Mouse (Mus musculus): ENCODE measurements around the gene Dnph1. TPM values are rescaled to one million over a fixed set of nuclear protein-coding genes. Genes with fewer than 3 reads are reported as not detected.

Gene Dnph1
- total and polyA plus RNA-seq, 2 experiments from 2014 or later, result 7.0 to 10.0 TPM

DNA sequence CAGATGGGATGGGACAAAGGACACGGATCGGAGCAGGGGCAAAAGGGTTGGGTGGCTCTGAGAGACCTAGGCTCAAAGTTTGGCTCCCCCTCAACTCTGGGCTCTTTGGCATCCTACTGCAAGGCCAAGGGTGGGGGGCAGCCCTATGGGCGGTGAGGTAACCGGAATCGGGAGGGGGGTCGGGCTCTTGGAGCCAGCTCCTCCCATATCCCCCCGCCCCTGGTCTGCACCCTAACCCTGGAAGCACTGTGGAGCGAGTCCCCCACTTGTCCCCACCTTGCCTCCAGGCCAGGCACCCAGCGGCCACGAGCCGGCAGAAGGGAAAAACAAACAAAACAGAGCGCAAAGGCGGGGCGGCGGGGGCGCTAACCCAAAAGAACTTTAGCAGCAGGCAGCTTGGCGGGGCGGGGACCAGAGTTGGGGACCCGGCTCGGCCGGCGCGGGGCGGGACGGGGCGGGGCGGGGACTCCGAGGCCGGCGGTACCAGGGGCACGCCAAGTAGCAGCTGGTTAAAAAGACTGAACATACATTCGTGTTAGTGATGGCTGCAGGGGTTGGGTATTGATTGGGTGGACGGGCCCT lies 41.3 kb upstream of the Dnph1 start:
- Histone ChIP-seq H3K4me1 (ENCODE audit: control insufficient read depth, insufficient read depth) (peaks cover 43% of the 10 kb centered on the region), H3K27ac (ENCODE audit: low read depth) (no peak overlapping the region), H3K36me3 (replicated peaks; ENCODE audit: control insufficient read depth, insufficient read depth, low read length) (no peaks in the 10 kb centered on the region), H3K27me3 (ENCODE audit: control insufficient read depth, insufficient read depth, low read length) (peaks cover 57% of the 10 kb centered on the region), H3K9ac (replicated peaks; ENCODE audit: low read depth, low read length) (peak overlapping the region; percentile 6; the same call in 1 of the 2 replicates), H3K4me3 (ENCODE audit: low read depth, low read length) (peak overlapping the region; percentile 38), H3K4me2 (ENCODE audit: low read depth, low read length) (peak overlapping the region; percentile 75), H3K9me3 (replicated peaks; ENCODE audit: control insufficient read depth, low read length) (no peaks in the 10 kb centered on the region)
- 0 out of 2 replicates have a peak, but pooled peaks have one; percentile 12 for ATAC-seq (ENCODE audit: insufficient read depth, low read depth)
- WGBS, result under 1% methylated on average over 33 of the region's 33 CpGs
- no peak for TF ChIP-seq CTCF (IDR thresholded peaks at IDR 0.05; ENCODE audit: low read depth)
- no peak for TF ChIP-seq EP300 (IDR thresholded peaks at IDR 0.05; ENCODE audit: low read depth)
- DNase-seq (ENCODE audit: low spot score), result no peak

DNA sequence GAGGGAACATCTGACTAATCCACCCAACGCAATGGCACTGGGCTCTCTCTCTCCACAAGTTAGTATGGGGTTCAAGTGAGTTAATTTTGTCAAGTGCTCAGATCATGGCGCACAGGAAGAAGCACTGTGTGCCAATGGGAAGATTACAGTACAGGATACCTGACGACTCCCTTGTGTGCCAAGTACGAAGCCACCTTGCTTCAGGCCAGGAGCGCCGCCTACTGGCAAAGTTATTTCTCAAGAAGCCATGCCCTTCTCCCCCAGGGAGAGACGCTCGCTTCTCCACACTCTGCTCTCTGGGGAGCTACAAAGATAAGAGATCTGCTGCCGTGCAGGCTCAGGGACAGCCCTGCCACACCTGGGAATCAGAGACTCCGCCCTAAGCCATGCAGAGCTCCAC lies 38.7 kb upstream of the Dnph1 start:
- WGBS, result 16% methylated on average over 10 of the region's 10 CpGs
- DNase-seq (ENCODE audit: low spot score) (no peak), ATAC-seq (ENCODE audit: insufficient read depth, low read depth) (no peak)
- Histone ChIP-seq H3K4me2 (ENCODE audit: low read depth, low read length) (no peak overlapping the region), H3K36me3 (replicated peaks; ENCODE audit: control insufficient read depth, insufficient read depth, low read length) (no peaks in the 10 kb centered on the region), H3K27ac (ENCODE audit: low read depth) (peak overlapping the region; percentile 77), H3K4me3 (ENCODE audit: low read depth, low read length) (no peak overlapping the region), H3K27me3 (ENCODE audit: control insufficient read depth, insufficient read depth, low read length) (peaks cover 61% of the 10 kb centered on the region), H3K9me3 (replicated peaks; ENCODE audit: control insufficient read depth, low read length) (no peaks in the 10 kb centered on the region), H3K4me1 (ENCODE audit: control insufficient read depth, insufficient read depth) (peaks cover 55% of the 10 kb centered on the region), H3K9ac (replicated peaks; ENCODE audit: low read depth, low read length) (no peak overlapping the region)
- TF ChIP-seq CTCF (IDR thresholded peaks at IDR 0.05; ENCODE audit: low read depth) (peak; percentile 38), EP300 (IDR thresholded peaks at IDR 0.05; ENCODE audit: low read depth) (no peak)

DNA sequence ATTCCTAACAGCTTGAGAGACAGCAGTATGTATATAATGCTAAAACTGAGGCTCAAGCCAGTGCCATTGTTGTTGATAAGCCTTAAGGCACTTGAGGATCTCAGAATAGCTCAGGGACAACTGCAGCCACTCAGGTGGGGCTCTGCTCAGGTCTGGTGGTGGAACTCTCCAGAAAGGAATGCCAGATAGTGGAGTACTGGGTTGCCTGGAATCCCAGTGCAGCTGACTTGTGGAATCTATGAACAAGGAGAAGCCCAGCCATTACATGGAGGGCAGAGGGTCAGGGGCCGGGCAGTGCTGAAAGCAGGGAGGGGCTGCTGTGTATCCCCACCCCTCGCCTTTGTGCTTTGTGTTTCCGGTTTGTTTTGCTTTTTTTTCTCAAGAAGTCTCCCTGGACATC lies 38.1 kb upstream of the Dnph1 start:
- H3K4me1 ChIP-seq (ENCODE audit: control insufficient read depth, insufficient read depth), result peaks cover 55% of the 10 kb centered on the region
- no peak overlapping the region for H3K9ac ChIP-seq (replicated peaks; ENCODE audit: low read depth, low read length)
- 17% methylated on average over 3 of the region's 3 CpGs for WGBS
- peak; percentile 84 for ATAC-seq (ENCODE audit: insufficient read depth, low read depth)
- H3K9me3 ChIP-seq (replicated peaks; ENCODE audit: control insufficient read depth, low read length), result no peaks in the 10 kb centered on the region
- no peaks in the 10 kb centered on the region for H3K36me3 ChIP-seq (replicated peaks; ENCODE audit: control insufficient read depth, insufficient read depth, low read length)
- TF ChIP-seq EP300 (IDR thresholded peaks at IDR 0.05; ENCODE audit: low read depth) (peak; percentile 65; the same call in 1 of the 2 replicates), CTCF (IDR thresholded peaks at IDR 0.05; ENCODE audit: low read depth) (no peak)
- no peak overlapping the region for H3K4me3 ChIP-seq (ENCODE audit: low read depth, low read length)
- H3K27me3 ChIP-seq (ENCODE audit: control insufficient read depth, insufficient read depth, low read length), result peaks cover 54% of the 10 kb centered on the region
- H3K27ac ChIP-seq (ENCODE audit: low read depth), result peak overlapping the region; percentile 77
- DNase-seq (ENCODE audit: low spot score), result peak; percentile 71
- no peak overlapping the region for H3K4me2 ChIP-seq (ENCODE audit: low read depth, low read length)

DNA sequence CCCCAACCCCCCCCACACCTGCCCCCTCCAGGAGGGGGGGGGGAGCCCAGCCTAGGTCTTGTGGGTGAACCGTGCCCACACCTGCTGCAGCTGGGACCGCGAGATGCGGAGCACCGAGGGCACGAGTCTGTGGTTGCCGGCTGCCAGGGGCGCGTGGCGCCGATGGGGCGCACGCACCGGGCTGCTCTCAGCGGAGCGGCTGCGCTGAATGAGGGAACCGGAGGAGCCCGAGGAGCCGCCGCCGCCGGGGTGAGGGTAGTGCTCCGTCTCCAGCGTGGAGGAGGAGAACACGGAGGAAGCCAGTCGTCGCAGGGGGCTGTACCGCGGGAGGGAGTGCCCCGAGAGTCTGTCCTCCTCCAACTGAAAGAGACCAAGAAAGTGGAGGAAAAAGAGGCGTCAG lies 35.8 kb upstream of the Dnph1 start:
- DNase-seq (ENCODE audit: low spot score) (no peak), ATAC-seq (ENCODE audit: insufficient read depth, low read depth) (no peak)
- H3K27ac ChIP-seq (ENCODE audit: low read depth), result no peak overlapping the region
- H3K9ac ChIP-seq (replicated peaks; ENCODE audit: low read depth, low read length), result peak overlapping the region; percentile 48
- peaks cover 36% of the 10 kb centered on the region for H3K4me1 ChIP-seq (ENCODE audit: control insufficient read depth, insufficient read depth)
- peak overlapping the region; percentile 68 for H3K4me2 ChIP-seq (ENCODE audit: low read depth, low read length)
- H3K4me3 ChIP-seq (ENCODE audit: low read depth, low read length), result peak overlapping the region; percentile 40
- no peaks in the 10 kb centered on the region for H3K9me3 ChIP-seq (replicated peaks; ENCODE audit: control insufficient read depth, low read length)
- 2% methylated on average over 28 of the region's 32 CpGs for WGBS
- TF ChIP-seq CTCF (IDR thresholded peaks at IDR 0.05; ENCODE audit: low read depth) (no peak), EP300 (IDR thresholded peaks at IDR 0.05; ENCODE audit: low read depth) (no peak)
- peaks cover 35% of the 10 kb centered on the region for H3K27me3 ChIP-seq (ENCODE audit: control insufficient read depth, insufficient read depth, low read length)
- no peaks in the 10 kb centered on the region for H3K36me3 ChIP-seq (replicated peaks; ENCODE audit: control insufficient read depth, insufficient read depth, low read length)

DNA sequence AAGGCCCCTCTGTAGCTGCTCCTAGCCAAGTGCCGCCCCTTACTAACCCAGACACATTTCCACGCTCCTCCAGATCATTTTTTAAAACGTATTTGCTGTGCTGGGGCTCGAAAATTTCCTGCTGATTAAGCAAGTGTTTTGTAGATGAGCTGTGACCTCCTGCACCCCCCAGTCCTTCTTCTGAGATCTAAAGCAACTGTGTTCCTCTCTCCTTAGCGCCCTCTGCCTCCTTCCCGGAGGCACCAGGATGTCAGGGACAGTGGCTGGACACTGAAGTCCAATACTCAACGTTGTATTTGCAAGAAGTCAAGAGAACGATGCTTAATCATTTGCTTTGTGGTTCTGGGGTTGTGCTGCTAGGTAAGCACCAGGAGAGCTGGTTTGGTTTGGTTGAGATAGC lies 35.2 kb upstream of the Dnph1 start:
- H3K9me3 ChIP-seq (replicated peaks; ENCODE audit: control insufficient read depth, low read length), result no peaks in the 10 kb centered on the region
- no peaks in the 10 kb centered on the region for H3K36me3 ChIP-seq (replicated peaks; ENCODE audit: control insufficient read depth, insufficient read depth, low read length)
- H3K4me2 ChIP-seq (ENCODE audit: low read depth, low read length), result peak overlapping the region; percentile 68
- H3K4me3 ChIP-seq (ENCODE audit: low read depth, low read length), result peak overlapping the region; percentile 40
- H3K27ac ChIP-seq (ENCODE audit: low read depth), result no peak overlapping the region
- H3K4me1 ChIP-seq (ENCODE audit: control insufficient read depth, insufficient read depth), result peaks cover 34% of the 10 kb centered on the region
- ATAC-seq (ENCODE audit: insufficient read depth, low read depth) (no peak), DNase-seq (ENCODE audit: low spot score) (no peak)
- H3K9ac ChIP-seq (replicated peaks; ENCODE audit: low read depth, low read length), result peak overlapping the region; percentile 48
- TF ChIP-seq CTCF (IDR thresholded peaks at IDR 0.05; ENCODE audit: low read depth) (0 out of 2 replicates have a peak, but pooled peaks have one; percentile 6), EP300 (IDR thresholded peaks at IDR 0.05; ENCODE audit: low read depth) (no peak)
- peaks cover 28% of the 10 kb centered on the region for H3K27me3 ChIP-seq (ENCODE audit: control insufficient read depth, insufficient read depth, low read length)
- WGBS, result 26% methylated on average over 8 of the region's 8 CpGs

DNA sequence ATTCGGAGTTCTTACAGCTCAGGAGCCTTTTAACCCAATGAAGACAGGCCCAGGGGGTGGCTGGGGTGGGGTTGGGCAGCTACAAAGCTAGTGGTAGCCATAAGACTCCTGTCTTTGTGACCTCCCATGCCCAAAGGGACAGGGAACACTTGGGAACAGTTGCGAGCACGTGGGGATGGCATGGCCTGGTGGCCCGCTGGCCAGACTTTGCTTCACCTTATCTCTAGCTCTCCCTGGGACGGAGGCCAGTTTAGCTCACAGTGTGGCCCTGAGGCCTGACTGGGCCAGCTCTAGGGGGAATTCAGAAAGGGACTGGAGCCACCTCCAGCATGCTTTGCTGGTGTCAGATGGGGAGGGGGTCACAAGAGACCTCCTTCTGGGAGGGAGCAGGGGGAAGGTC lies 34.3 kb upstream of the Dnph1 start:
- peak; percentile 59 for DNase-seq (ENCODE audit: low spot score)
- WGBS, result 33% methylated on average over 5 of the region's 5 CpGs
- TF ChIP-seq CTCF (IDR thresholded peaks at IDR 0.05; ENCODE audit: low read depth), result no peak
- no peak for TF ChIP-seq EP300 (IDR thresholded peaks at IDR 0.05; ENCODE audit: low read depth)
- H3K4me2 ChIP-seq (ENCODE audit: low read depth, low read length), result no peak overlapping the region
- no peak overlapping the region for H3K4me3 ChIP-seq (ENCODE audit: low read depth, low read length)
- H3K36me3 ChIP-seq (replicated peaks; ENCODE audit: control insufficient read depth, insufficient read depth, low read length), result no peaks in the 10 kb centered on the region
- peak overlapping the region; percentile 41; the same call in 1 of the 2 replicates for H3K27ac ChIP-seq (ENCODE audit: low read depth)
- no peaks in the 10 kb centered on the region for H3K9me3 ChIP-seq (replicated peaks; ENCODE audit: control insufficient read depth, low read length)
- ATAC-seq (ENCODE audit: insufficient read depth, low read depth), result peak; percentile 56
- peaks cover 23% of the 10 kb centered on the region for H3K27me3 ChIP-seq (ENCODE audit: control insufficient read depth, insufficient read depth, low read length)
- H3K9ac ChIP-seq (replicated peaks; ENCODE audit: low read depth, low read length), result no peak overlapping the region
- peaks cover 34% of the 10 kb centered on the region for H3K4me1 ChIP-seq (ENCODE audit: control insufficient read depth, insufficient read depth)

Measured in heart, postnatal 0 days (tissue).